Mouse (Mus musculus) embryonic facial prominence, embryonic 11.5 days (tissue): ENCODE results near the gene Pa2g4. TPM values are rescaled to one million over a fixed set of nuclear protein-coding genes. Genes with fewer than 3 reads are reported as not detected.

Source experiments
- ATAC-seq: fragments of 200-750 bp; cut with Nextera tagmentation; replicated peaks from 2 replicates; pipeline ENCODE4 v1.8.0; 2017; ENCODE audit warnings: low read depth; ENCODE audit not compliant: insufficient number of reproducible peaks, low FRiP score, low TSS enrichment
- DNase-seq: peaks from one replicate; pipeline ENCODE4 v3.0.0-alpha.2; 2015; ENCODE audit warnings: low spot score
- H3K27ac ChIP-seq: fragments of 300-500 bp; sonication (generic); replicated peaks from 2 replicates; pipeline ENCODE4 v1.5.1; 2014; ENCODE audit warnings: mild to moderate bottlenecking, low read depth, low read length, control low read depth
- H3K27me3 ChIP-seq: fragments of 300-500 bp; sonication (generic); 2 replicates; pipeline ENCODE4 v1.6.1; 2014; ENCODE audit warnings: mild to moderate bottlenecking, low read length, moderate library complexity, mixed read lengths; ENCODE audit not compliant: control insufficient read depth, insufficient read depth
- H3K36me3 ChIP-seq: fragments of 300-500 bp; sonication (generic); replicated peaks from 2 replicates; pipeline ENCODE4 v1.6.1; 2014; ENCODE audit warnings: low read depth, mild to moderate bottlenecking, low read length, moderate library complexity, mixed read lengths; ENCODE audit not compliant: control insufficient read depth, insufficient read depth
- H3K4me1 ChIP-seq: fragments of 300-500 bp; sonication (generic); 2 replicates; pipeline ENCODE4 v1.6.1; 2014; ENCODE audit warnings: low read length, mixed read lengths; ENCODE audit not compliant: control insufficient read depth, insufficient read depth
- H3K4me2 ChIP-seq: fragments of 300-500 bp; sonication (generic); 2 replicates; pipeline ENCODE4 v1.6.1; 2014; ENCODE audit warnings: low read depth, mild to moderate bottlenecking, control low read depth, low read length, moderate library complexity
- H3K4me3 ChIP-seq: fragments of 300-500 bp; sonication (generic); 2 replicates; pipeline ENCODE4 v1.5.1; 2014; ENCODE audit warnings: low read depth, low read length, control low read depth
- H3K9ac ChIP-seq: fragments of 300-500 bp; sonication (generic); replicated peaks from 2 replicates; pipeline ENCODE4 v1.6.1; 2014; ENCODE audit warnings: mild to moderate bottlenecking, control low read depth, low read length
- H3K9me3 ChIP-seq: fragments of 300-500 bp; sonication (generic); replicated peaks from 2 replicates; pipeline ENCODE4 v1.6.1; 2016; ENCODE audit warnings: mild to moderate bottlenecking, low read length, inconsistent platforms, mixed read lengths; ENCODE audit not compliant: control insufficient read depth
- WGBS: fragments of 180-500 bp; shearing (Covaris S2); extraction: QIAGEN DNeasy Blood & Tissue Kit; methylation state at CpG from one replicate; pipeline ENCODE4 v1.1.7; 2014; 5-methylcytosine and 5-hydroxymethylcytosine counted together
- polyA plus RNA-seq: library from polyadenylated mRNA; unstranded; fragments of >200 nt; fragmentation: Nextera tagmentation; extraction: Ambion mirVana; gene quantifications from 2 replicates; pipeline ENCODE4 v1.2.1, GENCODE M21; 2014

Gene Pa2g4
- polyA plus RNA-seq, 1 experiment from 2014 or later: 268 TPM

- 30% methylated on average over 8 of the region's 8 CpGs for WGBS
- H3K27ac ChIP-seq: 0 out of 2 replicates have a peak overlapping the region, but pooled peaks have one; percentile 8
- no peak for ATAC-seq
- peak overlapping the region; percentile 9 for H3K9ac ChIP-seq
- peaks cover 23% of the 10 kb centered on the region for H3K27me3 ChIP-seq
- no peaks in the 10 kb centered on the region for H3K36me3 ChIP-seq
- no peaks in the 10 kb centered on the region; the same call in 1 of the 2 replicates for H3K4me1 ChIP-seq
- no peak for DNase-seq
- no peaks in the 10 kb centered on the region for H3K9me3 ChIP-seq
- H3K4me3 ChIP-seq: no peak overlapping the region
- H3K4me2 ChIP-seq: peak overlapping the region; percentile 23; the same call in 1 of the 2 replicates
Measured at GRCm38 (mm10) chr10:128587697-128588096, 21.9 kb upstream of the Pa2g4 start.

- DNase-seq (no peak), ATAC-seq (no peak)
- Histone ChIP-seq H3K4me1 (no peaks in the 10 kb centered on the region; the same call in 1 of the 2 replicates), H3K27ac (no peak overlapping the region), H3K9ac (peak overlapping the region; percentile 3; the same call in 1 of the 2 replicates), H3K4me2 (no peak overlapping the region; the same call in 1 of the 2 replicates), H3K27me3 (peaks cover 23% of the 10 kb centered on the region), H3K36me3 (no peaks in the 10 kb centered on the region), H3K9me3 (no peaks in the 10 kb centered on the region), H3K4me3 (0 out of 2 replicates have a peak overlapping the region, but pooled peaks have one; percentile 3)
- 25% methylated on average over 4 of the region's 4 CpGs for WGBS
Measured at GRCm38 (mm10) chr10:128587120-128587519, 21.3 kb upstream of the Pa2g4 start.

GRCm38 (mm10) chr10:128586546-128586945 is 20.8 kb upstream of the Pa2g4 start:
- Histone ChIP-seq H3K9me3 (no peaks in the 10 kb centered on the region), H3K4me2 (no peak overlapping the region), H3K27ac (no peak overlapping the region), H3K27me3 (peaks cover 23% of the 10 kb centered on the region), H3K9ac (no peak overlapping the region), H3K4me1 (no peaks in the 10 kb centered on the region; the same call in 1 of the 2 replicates), H3K36me3 (no peaks in the 10 kb centered on the region), H3K4me3 (no peak overlapping the region)
- ATAC-seq: no peak
- DNase-seq: no peak
- WGBS: 0% methylated on average over 1 of the region's 1 CpGs

- Histone ChIP-seq H3K9ac (no peak overlapping the region), H3K9me3 (no peaks in the 10 kb centered on the region), H3K4me1 (no peaks in the 10 kb centered on the region; the same call in 1 of the 2 replicates), H3K36me3 (no peaks in the 10 kb centered on the region), H3K4me2 (no peak overlapping the region), H3K4me3 (no peak overlapping the region), H3K27me3 (peaks cover 21% of the 10 kb centered on the region), H3K27ac (no peak overlapping the region)
- peak; percentile 70 for DNase-seq
- ATAC-seq: no peak
- 19% methylated on average over 4 of the region's 4 CpGs for WGBS
Measured at GRCm38 (mm10) chr10:128584386-128584785, 18.6 kb upstream of the Pa2g4 start.

GRCm38 (mm10) chr10:128583644-128584043 is 17.9 kb upstream of the Pa2g4 start:
- no peak overlapping the region for H3K4me2 ChIP-seq
- DNase-seq (no peak), ATAC-seq (0 out of 2 replicates have a peak, but pooled peaks have one; percentile 6)
- H3K4me3 ChIP-seq: no peak overlapping the region
- peaks cover 14% of the 10 kb centered on the region for H3K27me3 ChIP-seq
- H3K9ac ChIP-seq: no peak overlapping the region; the same call in 1 of the 2 replicates
- no peak overlapping the region for H3K27ac ChIP-seq
- H3K36me3 ChIP-seq: no peaks in the 10 kb centered on the region
- H3K4me1 ChIP-seq: no peaks in the 10 kb centered on the region; the same call in 1 of the 2 replicates
- no peaks in the 10 kb centered on the region for H3K9me3 ChIP-seq
- 41% methylated on average over 7 of the region's 7 CpGs for WGBS

GRCm38 (mm10) chr10:128579731-128580130 is 13.9 kb upstream of the Pa2g4 start:
- ATAC-seq (no peak), DNase-seq (no peak)
- Histone ChIP-seq H3K4me1 (no peaks in the 10 kb centered on the region; the same call in 1 of the 2 replicates), H3K4me2 (no peak overlapping the region), H3K9ac (no peak overlapping the region), H3K4me3 (no peak overlapping the region), H3K27ac (no peak overlapping the region), H3K27me3 (no peaks in the 10 kb centered on the region), H3K36me3 (no peaks in the 10 kb centered on the region), H3K9me3 (no peaks in the 10 kb centered on the region)
- 81% methylated on average over 4 of the region's 4 CpGs for WGBS

GRCm38 (mm10) chr10:128579298-128579697 is 13.5 kb upstream of the Pa2g4 start:
- no peak overlapping the region for H3K27ac ChIP-seq
- no peaks in the 10 kb centered on the region for H3K36me3 ChIP-seq
- 79% methylated on average over 3 of the region's 3 CpGs for WGBS
- H3K9me3 ChIP-seq: no peaks in the 10 kb centered on the region
- no peaks in the 10 kb centered on the region for H3K27me3 ChIP-seq
- no peak overlapping the region for H3K9ac ChIP-seq
- H3K4me1 ChIP-seq: no peaks in the 10 kb centered on the region; the same call in 1 of the 2 replicates
- H3K4me2 ChIP-seq: no peak overlapping the region
- ATAC-seq: no peak
- H3K4me3 ChIP-seq: no peak overlapping the region
- DNase-seq: no peak

- ATAC-seq (no peak), DNase-seq (no peak)
- Histone ChIP-seq H3K9me3 (no peaks in the 10 kb centered on the region), H3K36me3 (no peaks in the 10 kb centered on the region), H3K27ac (no peak overlapping the region), H3K4me1 (no peaks in the 10 kb centered on the region), H3K4me2 (no peak overlapping the region), H3K9ac (no peak overlapping the region), H3K4me3 (no peak overlapping the region), H3K27me3 (no peaks in the 10 kb centered on the region)
- WGBS: 73% methylated on average over 11 of the region's 11 CpGs
Measured at GRCm38 (mm10) chr10:128578330-128578729, 12.5 kb upstream of the Pa2g4 start.
